Mouse (Mus musculus): ENCODE results near the gene Hdac6. TPM values are rescaled to one million over a fixed set of nuclear protein-coding genes. Genes with fewer than 3 reads are reported as not detected.
"Not testable (repeated sequence)": the region's sequence is repeated elsewhere in the genome, so short reads cannot be mapped to it uniquely, and the experiment has no call there.

Gene Hdac6
- total and polyA plus RNA-seq, 3 experiments = 7.9 to 14.8 (median 9.6) TPM

- not testable (repeated sequence) for H3K79me2 ChIP-seq (replicated peaks; ENCODE audit: control insufficient read depth, insufficient read depth, low read length); H3K4me1 ChIP-seq (ENCODE audit: control insufficient read depth, insufficient read depth, low read length); H3K36me3 ChIP-seq (ENCODE audit: control insufficient read depth, insufficient read depth, low read length); H3K9ac ChIP-seq (ENCODE audit: low read depth, low read length); H3K4me3 ChIP-seq; H3K27ac ChIP-seq; H3K27me3 ChIP-seq (ENCODE audit: control insufficient read depth, insufficient read depth, low read length)
- intact Hi-C loops (cut with DNase I) = loop anchor here (1.0 kb wide), 1 partner anchor 102 kb away; no protein-coding TSS in a partner anchor
- WGBS = 18% methylated on average over 3 of the region's 3 CpGs
- peak; percentile 47 for TF ChIP-seq CTCF (IDR thresholded peaks at IDR 0.05)
- DNase-seq = peak in 1 of 2 experiments; percentile 40
Measured at GRCm38 (mm10) chrX:7915669-7916068, 32.0 kb downstream of the Hdac6 start.

- Histone ChIP-seq H3K27me3 (ENCODE audit: control insufficient read depth, insufficient read depth, low read length) (no peaks in the 10 kb centered on the region), H3K79me2 (replicated peaks; ENCODE audit: control insufficient read depth, insufficient read depth, low read length) (no peaks in the 10 kb centered on the region), H3K4me3 (no peak overlapping the region), H3K36me3 (ENCODE audit: control insufficient read depth, insufficient read depth, low read length) (no peaks in the 10 kb centered on the region), H3K9ac (ENCODE audit: low read depth, low read length) (no peak overlapping the region), H3K4me1 (ENCODE audit: control insufficient read depth, insufficient read depth, low read length) (no peaks in the 10 kb centered on the region), H3K27ac (no peak overlapping the region)
- DNase-seq = no peak
- peak; percentile 38; the same call in 1 of the 2 replicates for TF ChIP-seq CTCF (IDR thresholded peaks at IDR 0.05)
- TF ChIP-seq EP300 (IDR thresholded peaks at IDR 0.05; ENCODE audit: insufficient read depth, low read depth, low read length) = no peak
- WGBS = 57% methylated on average over 6 of the region's 6 CpGs
- intact Hi-C loops (cut with DNase I) = no loop called here
Measured at GRCm38 (mm10) chrX:7910473-7910872, 37.2 kb downstream of the Hdac6 start.

GRCm38 (mm10) chrX:7909242-7909641 is 38.4 kb downstream of the Hdac6 start, which contains the start of gene Gm10490:
Gene Gm10490, plus strand, starts transcription at chrX:7909542.
- H3K4me3 ChIP-seq; H3K36me3 ChIP-seq (ENCODE audit: control insufficient read depth, insufficient read depth, low read length); H3K9ac ChIP-seq (ENCODE audit: low read depth, low read length); intact Hi-C loops (cut with DNase I); H3K27me3 ChIP-seq (ENCODE audit: control insufficient read depth, insufficient read depth, low read length); DNase-seq; H3K79me2 ChIP-seq (replicated peaks; ENCODE audit: control insufficient read depth, insufficient read depth, low read length); H3K4me1 ChIP-seq (ENCODE audit: control insufficient read depth, insufficient read depth, low read length); H3K27ac ChIP-seq: not testable (repeated sequence)
- 83% methylated on average over 4 of the region's 4 CpGs for WGBS

GRCm38 (mm10) chrX:7907735-7908134 is 40.0 kb downstream of the Hdac6 start, which contains the start of gene Gm10491:
Gene Gm10491, minus strand, starts transcription at chrX:7907835.
- H3K27me3 ChIP-seq (ENCODE audit: control insufficient read depth, insufficient read depth, low read length) = no peaks in the 10 kb centered on the region
- no peak within 1 kb of the TSS for H3K9ac ChIP-seq (ENCODE audit: low read depth, low read length)
- DNase-seq = no peak
- H3K4me3 ChIP-seq = no peak within 1 kb of the TSS
- no peaks in the 10 kb centered on the region for H3K4me1 ChIP-seq (ENCODE audit: control insufficient read depth, insufficient read depth, low read length)
- H3K27ac ChIP-seq = no peak within 1 kb of the TSS
- intact Hi-C loops (cut with DNase I) = no loop called here
- no peaks in the 10 kb centered on the region for H3K79me2 ChIP-seq (replicated peaks; ENCODE audit: control insufficient read depth, insufficient read depth, low read length)
- 80% methylated on average over 5 of the region's 5 CpGs for WGBS
- TF ChIP-seq CTCF (IDR thresholded peaks at IDR 0.05) (no peak), POLR2A (IDR thresholded peaks at IDR 0.05; ENCODE audit: insufficient read depth, low read depth, low read length) (no peak)
- H3K36me3 ChIP-seq (ENCODE audit: control insufficient read depth, insufficient read depth, low read length) = no peaks in the 10 kb centered on the region

- H3K27me3 ChIP-seq (ENCODE audit: control insufficient read depth, insufficient read depth, low read length) = no peaks in the 10 kb centered on the region
- H3K9ac ChIP-seq (ENCODE audit: low read depth, low read length) = no peak overlapping the region
- no peaks in the 10 kb centered on the region for H3K79me2 ChIP-seq (replicated peaks; ENCODE audit: control insufficient read depth, insufficient read depth, low read length)
- intact Hi-C loops (cut with DNase I) = no loop called here
- H3K27ac ChIP-seq = no peak overlapping the region
- H3K36me3 ChIP-seq (ENCODE audit: control insufficient read depth, insufficient read depth, low read length) = no peaks in the 10 kb centered on the region
- no peak for TF ChIP-seq EP300 (IDR thresholded peaks at IDR 0.05; ENCODE audit: insufficient read depth, low read depth, low read length)
- no peak for TF ChIP-seq POLR2A (IDR thresholded peaks at IDR 0.05; ENCODE audit: insufficient read depth, low read depth, low read length)
- TF ChIP-seq CTCF (IDR thresholded peaks at IDR 0.05) = no peak
- DNase-seq = no peak
- H3K4me3 ChIP-seq = no peak overlapping the region
- 88% methylated on average over 5 of the region's 5 CpGs for WGBS
- no peaks in the 10 kb centered on the region for H3K4me1 ChIP-seq (ENCODE audit: control insufficient read depth, insufficient read depth, low read length)
Measured at GRCm38 (mm10) chrX:7904441-7904840, 43.2 kb downstream of the Hdac6 start.

GRCm38 (mm10) chrX:7898880-7899874 is 48.5 kb downstream of the Hdac6 start, which contains the start of the genes Pqbp1 and Timm17b:
Gene Pqbp1, minus strand, starts transcription at chrX:7899269.
Gene Timm17b, plus strand, starts transcription at chrX:7899357.
- intact Hi-C loops (cut with DNase I) = no loop called here

More at GRCm38 (mm10) chrX:7898880-7899874, 48.5 kb downstream of the Hdac6 start, which contains the start of the genes Pqbp1 and Timm17b:
- H3K36me3 ChIP-seq (ENCODE audit: control insufficient read depth, insufficient read depth, low read length) = no peaks in the 10 kb centered on the region
- no peaks in the 10 kb centered on the region for H3K4me1 ChIP-seq (ENCODE audit: control insufficient read depth, insufficient read depth, low read length)
- TF ChIP-seq CTCF (IDR thresholded peaks at IDR 0.05) = no peak
- peak; percentile 76 for TF ChIP-seq POLR2A (IDR thresholded peaks at IDR 0.05; ENCODE audit: insufficient read depth, low read depth, low read length)
- H3K4me3 ChIP-seq = peak within 1 kb of the TSS; percentile 72
- peak within 1 kb of the TSS; percentile 93 for H3K9ac ChIP-seq (ENCODE audit: low read depth, low read length)
- no peaks in the 10 kb centered on the region for H3K27me3 ChIP-seq (ENCODE audit: control insufficient read depth, insufficient read depth, low read length)
- no peaks in the 10 kb centered on the region for H3K79me2 ChIP-seq (replicated peaks; ENCODE audit: control insufficient read depth, insufficient read depth, low read length)
- 14% methylated on average over 62 of the region's 62 CpGs for WGBS
- DNase-seq = peak; percentile 87 to 92
- peak within 1 kb of the TSS; percentile 84 for H3K27ac ChIP-seq
